Mouse (Mus musculus): Measurements from ENCODE around the gene Coro2a. TPM values are rescaled to one million over a fixed set of nuclear protein-coding genes. Genes with fewer than 3 reads are reported as not detected.
"Not testable (repeated sequence)": the region's sequence is repeated elsewhere in the genome, so short reads cannot be mapped to it uniquely, and the experiment has no call there.

Gene Coro2a
- polyA plus RNA-seq, 1 experiment from 2014 or later: 34.5 TPM

DNA sequence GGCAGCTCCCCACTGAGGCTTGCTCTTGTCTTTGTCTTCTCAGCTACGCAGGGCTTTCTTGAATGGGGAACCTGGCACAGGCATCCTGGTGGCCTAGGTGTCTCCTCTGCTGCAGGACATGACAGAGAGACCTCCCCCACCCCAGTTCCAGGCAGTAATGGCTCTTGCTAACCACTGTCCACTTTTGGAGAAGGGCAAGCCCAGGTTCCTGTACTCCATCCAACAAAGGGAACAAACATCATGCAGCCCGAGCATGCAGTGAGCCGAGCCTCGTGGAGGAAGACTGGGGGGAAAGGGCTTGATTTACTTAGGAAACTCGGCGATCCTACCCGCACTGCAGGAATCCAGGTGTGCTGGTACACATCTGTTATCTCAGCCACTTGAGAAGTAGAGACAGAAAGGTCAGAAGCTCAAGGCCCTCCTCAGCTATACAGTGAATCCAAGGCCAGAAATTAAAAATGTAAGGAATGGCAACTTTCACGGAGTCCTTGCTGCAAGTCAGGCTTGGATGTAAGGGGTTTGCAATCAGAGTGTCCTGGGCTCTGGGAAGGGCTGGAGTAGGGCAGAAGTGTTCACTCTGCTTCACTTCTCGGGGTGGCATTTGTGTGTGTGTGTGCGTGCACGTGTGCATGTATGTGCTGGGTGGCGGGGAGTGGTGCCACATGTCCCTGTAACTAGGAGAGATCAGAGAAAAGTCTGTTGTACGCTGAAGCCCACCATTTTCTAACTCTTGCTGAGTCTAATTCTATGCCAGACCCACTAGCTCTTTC, 16.8 kb downstream of the Coro2a start:
- Histone ChIP-seq H3K27ac (peak overlapping the region; percentile 44), H3K4me3 (ENCODE audit: inconsistent target) (no peak overlapping the region), H3K79me2 (ENCODE audit: inconsistent target) (peaks cover 75% of the 10 kb centered on the region), H3K36me3 (ENCODE audit: inconsistent target) (0 out of 2 replicates have a peak, but pooled peaks cover 6% of the 10 kb centered on the region)
- WGBS (ENCODE audit: missing documents): 54% methylated on average over 13 of the region's 13 CpGs

DNA sequence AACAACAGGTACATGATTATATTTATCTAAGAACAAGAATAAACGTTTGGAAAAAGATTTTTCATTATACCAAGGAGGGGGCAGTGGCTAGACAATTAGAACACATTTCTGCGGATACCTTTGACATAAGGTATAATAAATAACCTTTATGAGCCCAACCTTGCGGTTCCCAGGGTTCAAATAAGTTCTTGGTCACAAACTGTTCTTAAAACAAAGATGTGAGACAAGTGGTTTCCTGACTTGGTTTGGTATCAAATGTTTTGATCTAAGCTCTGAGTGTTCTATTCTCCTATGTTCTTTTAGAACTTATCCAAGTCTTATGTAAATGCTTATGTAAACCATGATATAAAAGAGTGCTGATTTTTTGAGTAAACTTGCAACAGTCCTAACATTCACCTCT, 17.5 kb downstream of the Coro2a start:
- Histone ChIP-seq H3K79me2 (ENCODE audit: inconsistent target) (peaks cover 75% of the 10 kb centered on the region), H3K27ac (peak overlapping the region; percentile 44)
- H3K4me3 ChIP-seq (ENCODE audit: inconsistent target); H3K36me3 ChIP-seq (ENCODE audit: inconsistent target): not testable (repeated sequence)
- WGBS (ENCODE audit: missing documents): 20% methylated on average over 2 of the region's 3 CpGs

DNA sequence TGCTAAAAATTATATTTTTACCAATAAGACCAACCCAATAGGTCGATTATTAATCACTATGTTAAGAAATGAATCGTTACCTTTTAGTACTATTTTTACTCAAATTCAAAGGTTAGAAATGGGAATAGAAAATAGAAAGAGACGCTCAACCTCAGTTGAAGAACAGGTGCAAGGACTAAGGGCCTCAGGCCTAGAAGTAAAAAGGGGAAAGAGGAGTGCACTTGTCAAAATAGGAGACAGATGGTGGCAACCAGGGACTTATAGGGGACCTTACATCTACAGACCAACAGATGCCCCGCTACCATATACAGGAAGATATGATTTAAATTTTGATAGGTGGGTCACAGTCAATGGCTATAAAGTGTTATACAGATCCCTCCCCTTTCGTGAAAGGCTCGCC, 17.9 kb downstream of the Coro2a start:
- H3K27ac ChIP-seq: peak overlapping the region; percentile 44
- H3K79me2 ChIP-seq (ENCODE audit: inconsistent target): peaks cover 75% of the 10 kb centered on the region
- no CpG with 5 or more reads among the region's 6 CpGs for WGBS (ENCODE audit: missing documents)
- not testable (repeated sequence) for H3K4me3 ChIP-seq (ENCODE audit: inconsistent target); H3K36me3 ChIP-seq (ENCODE audit: inconsistent target)

DNA sequence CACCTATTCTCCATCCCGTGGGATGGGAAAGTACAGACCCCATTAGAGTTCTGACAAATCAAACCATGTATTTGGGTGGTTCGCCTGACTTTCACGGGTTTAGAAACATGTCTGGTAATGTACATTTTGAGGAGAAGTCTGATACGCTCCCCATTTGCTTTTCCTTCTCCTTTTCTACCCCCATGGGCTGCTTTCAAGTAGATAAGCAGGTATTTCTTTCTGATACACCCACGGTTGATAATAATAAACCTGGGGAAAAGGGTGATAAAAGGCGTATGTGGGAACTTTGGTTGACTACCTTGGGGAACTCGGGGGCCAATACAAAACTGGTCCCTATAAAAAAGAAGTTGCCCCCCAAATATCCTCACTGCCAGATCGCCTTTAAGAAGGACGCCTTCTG, 20.0 kb downstream of the Coro2a start:
- H3K4me3 ChIP-seq (ENCODE audit: inconsistent target); H3K36me3 ChIP-seq (ENCODE audit: inconsistent target); H3K27ac ChIP-seq: not testable (repeated sequence)
- peaks cover 74% of the 10 kb centered on the region for H3K79me2 ChIP-seq (ENCODE audit: inconsistent target)
- WGBS (ENCODE audit: missing documents): 74% methylated on average over 4 of the region's 9 CpGs

DNA sequence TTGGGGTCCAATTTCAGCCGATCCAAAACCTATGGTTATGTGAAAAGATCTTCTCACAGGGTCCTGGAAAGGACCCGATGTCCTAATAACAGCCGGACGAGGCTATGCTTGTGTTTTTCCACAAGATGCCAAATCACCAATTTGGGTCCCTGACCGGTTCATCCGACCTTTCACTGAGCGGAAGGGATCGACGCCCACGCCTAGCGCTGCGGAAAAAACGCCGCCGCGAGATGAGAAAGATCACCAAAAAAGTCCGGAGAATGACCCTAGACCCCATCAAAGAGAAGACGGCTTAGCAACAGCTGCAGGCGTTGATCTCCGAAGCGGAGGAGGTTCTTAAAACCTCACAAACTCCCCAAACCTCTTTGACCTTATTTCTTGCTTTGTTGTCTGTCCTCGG, 20.4 kb downstream of the Coro2a start:
- not testable (repeated sequence) for H3K36me3 ChIP-seq (ENCODE audit: inconsistent target); H3K27ac ChIP-seq; H3K4me3 ChIP-seq (ENCODE audit: inconsistent target)
- 96% methylated on average over 5 of the region's 22 CpGs for WGBS (ENCODE audit: missing documents)
- H3K79me2 ChIP-seq (ENCODE audit: inconsistent target): peaks cover 72% of the 10 kb centered on the region

DNA sequence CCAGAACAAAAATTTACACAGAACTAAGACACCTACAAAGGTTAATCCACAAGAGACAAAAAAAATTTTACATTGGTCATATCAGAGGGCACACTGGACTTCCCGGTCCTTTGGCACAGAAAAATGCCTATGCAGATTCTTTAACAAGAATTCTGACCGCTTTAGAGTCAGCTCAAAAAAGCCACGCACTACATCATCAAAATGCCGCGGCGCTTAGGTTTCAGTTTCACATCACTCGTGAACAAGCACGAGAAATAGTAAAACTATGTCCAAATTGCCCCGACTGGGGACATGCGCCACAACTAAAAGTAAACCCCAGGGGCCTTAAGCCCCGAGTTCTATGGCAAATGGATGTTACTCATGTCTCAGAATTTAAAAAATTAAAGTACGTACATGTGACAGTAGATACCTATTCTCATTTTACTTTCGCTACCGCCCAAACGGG, 21.2 kb downstream of the Coro2a start:
- peaks cover 67% of the 10 kb centered on the region for H3K79me2 ChIP-seq (ENCODE audit: inconsistent target)
- not testable (repeated sequence) for H3K36me3 ChIP-seq (ENCODE audit: inconsistent target); H3K4me3 ChIP-seq (ENCODE audit: inconsistent target)
- WGBS (ENCODE audit: missing documents): 78% methylated on average over 12 of the region's 15 CpGs
- peak overlapping the region; percentile 43 for H3K27ac ChIP-seq

DNA sequence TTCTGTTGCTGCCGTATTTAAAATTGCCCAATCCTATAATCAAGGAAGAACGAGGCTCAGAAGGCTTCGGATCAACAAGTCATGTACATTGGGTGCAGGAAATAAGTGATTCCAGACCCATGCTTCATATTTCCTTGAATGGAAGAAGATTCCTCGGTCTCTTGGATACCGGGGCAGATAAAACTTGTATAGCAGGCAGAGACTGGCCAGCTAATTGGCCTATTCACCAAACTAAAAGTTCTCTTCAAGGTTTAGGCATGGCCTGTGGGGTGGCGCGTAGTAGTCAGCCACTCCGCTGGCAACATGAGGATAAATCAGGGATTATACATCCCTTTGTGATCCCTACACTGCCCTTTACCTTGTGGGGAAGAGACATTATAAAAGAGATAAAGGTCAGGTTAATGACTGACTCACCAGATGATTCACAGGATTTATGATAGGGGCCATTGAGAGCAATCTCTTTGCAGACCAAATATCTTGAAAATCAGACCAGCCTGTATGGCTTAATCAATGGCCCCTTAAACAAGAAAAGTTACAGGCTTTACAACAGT, 23.1 kb downstream of the Coro2a start:
- WGBS (ENCODE audit: missing documents): 84% methylated on average over 8 of the region's 8 CpGs

DNA sequence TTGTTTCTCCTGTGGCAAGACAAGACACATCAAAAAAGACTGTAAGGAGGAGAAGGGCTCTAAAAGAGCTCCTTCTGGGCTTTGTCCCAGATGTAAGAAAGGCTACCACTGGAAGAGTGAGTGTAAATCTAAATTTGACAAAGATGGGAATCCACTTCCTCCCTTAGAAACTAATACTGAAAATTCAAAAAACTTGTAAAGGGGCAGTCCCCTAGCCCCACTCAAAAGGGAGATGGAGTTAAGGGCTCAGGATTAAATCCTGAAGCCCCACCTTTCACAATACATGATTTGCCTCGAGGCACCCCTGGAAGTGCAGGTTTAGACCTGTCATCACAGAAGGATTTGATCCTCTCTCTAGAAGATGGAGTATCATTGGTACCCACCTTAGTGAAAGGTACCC, 23.8 kb downstream of the Coro2a start:
- H3K27ac ChIP-seq: no peak overlapping the region
- H3K36me3 ChIP-seq (ENCODE audit: inconsistent target): no peaks in the 10 kb centered on the region
- no peak overlapping the region for H3K4me3 ChIP-seq (ENCODE audit: inconsistent target)

More for the DNA sequence above, 23.1 kb downstream of the Coro2a start:
- not testable (repeated sequence) for H3K36me3 ChIP-seq (ENCODE audit: inconsistent target); H3K27ac ChIP-seq; H3K4me3 ChIP-seq (ENCODE audit: inconsistent target)
- peaks cover 61% of the 10 kb centered on the region for H3K79me2 ChIP-seq (ENCODE audit: inconsistent target)

DNA sequence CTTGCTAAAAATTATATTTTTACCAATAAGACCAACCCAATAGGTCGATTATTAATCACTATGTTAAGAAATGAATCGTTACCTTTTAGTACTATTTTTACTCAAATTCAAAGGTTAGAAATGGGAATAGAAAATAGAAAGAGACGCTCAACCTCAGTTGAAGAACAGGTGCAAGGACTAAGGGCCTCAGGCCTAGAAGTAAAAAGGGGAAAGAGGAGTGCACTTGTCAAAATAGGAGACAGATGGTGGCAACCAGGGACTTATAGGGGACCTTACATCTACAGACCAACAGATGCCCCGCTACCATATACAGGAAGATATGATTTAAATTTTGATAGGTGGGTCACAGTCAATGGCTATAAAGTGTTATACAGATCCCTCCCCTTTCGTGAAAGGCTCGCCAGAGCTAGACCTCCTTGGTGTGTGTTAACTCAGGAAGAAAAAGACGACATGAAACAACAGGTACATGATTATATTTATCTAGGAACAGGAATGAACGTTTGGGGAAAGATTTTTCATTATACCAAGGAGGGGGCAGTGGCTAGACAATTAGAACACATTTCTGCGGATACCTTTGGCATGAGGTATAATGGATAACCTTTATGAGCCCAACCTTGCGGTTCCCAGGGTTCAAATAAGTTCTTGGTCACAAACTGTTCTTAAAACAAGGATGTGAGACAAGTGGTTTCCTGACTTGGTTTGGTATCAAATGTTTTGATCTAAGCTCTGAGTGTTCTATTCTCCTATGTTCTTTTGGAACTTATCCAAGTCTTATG, 26.3 kb downstream of the Coro2a start:
- Histone ChIP-seq H3K27ac (peak overlapping the region; percentile 33), H3K79me2 (ENCODE audit: inconsistent target) (peaks cover 77% of the 10 kb centered on the region)
- not testable (repeated sequence) for H3K4me3 ChIP-seq (ENCODE audit: inconsistent target); H3K36me3 ChIP-seq (ENCODE audit: inconsistent target)
- WGBS (ENCODE audit: missing documents): 17% methylated on average over 3 of the region's 10 CpGs

More for the DNA sequence above, 23.8 kb downstream of the Coro2a start:
- H3K79me2 ChIP-seq (ENCODE audit: inconsistent target): peaks cover 68% of the 10 kb centered on the region
- WGBS (ENCODE audit: missing documents): 63% methylated on average over 1 of the region's 1 CpGs

DNA sequence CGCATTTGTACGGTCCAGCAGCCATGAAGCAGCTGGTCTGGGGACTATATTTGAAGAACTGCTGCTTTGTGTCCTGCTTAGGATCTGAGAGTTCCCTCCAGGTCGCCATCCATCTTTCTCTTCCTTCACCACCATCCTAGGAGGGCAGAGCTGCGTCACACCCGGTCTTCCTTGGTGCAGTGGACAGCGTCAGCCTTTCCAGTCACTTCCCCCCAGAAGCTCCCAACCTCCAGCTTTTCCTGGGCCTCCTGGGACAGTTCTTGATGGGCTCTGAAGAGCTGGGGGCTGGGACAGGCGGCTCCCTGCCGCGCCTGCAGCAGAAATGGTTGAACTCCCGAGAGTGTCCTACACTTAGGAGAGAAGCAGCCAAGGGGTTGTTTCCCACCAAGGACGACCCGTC, 27.2 kb downstream of the Coro2a start:
- peak overlapping the region; percentile 2; the same call in 1 of the 2 replicates for H3K4me3 ChIP-seq (ENCODE audit: inconsistent target)
- peak overlapping the region; percentile 93 for H3K27ac ChIP-seq
- 2% methylated on average over 9 of the region's 12 CpGs for WGBS (ENCODE audit: missing documents)
- no peaks in the 10 kb centered on the region for H3K36me3 ChIP-seq (ENCODE audit: inconsistent target)
- H3K79me2 ChIP-seq (ENCODE audit: inconsistent target): peaks cover 77% of the 10 kb centered on the region

DNA sequence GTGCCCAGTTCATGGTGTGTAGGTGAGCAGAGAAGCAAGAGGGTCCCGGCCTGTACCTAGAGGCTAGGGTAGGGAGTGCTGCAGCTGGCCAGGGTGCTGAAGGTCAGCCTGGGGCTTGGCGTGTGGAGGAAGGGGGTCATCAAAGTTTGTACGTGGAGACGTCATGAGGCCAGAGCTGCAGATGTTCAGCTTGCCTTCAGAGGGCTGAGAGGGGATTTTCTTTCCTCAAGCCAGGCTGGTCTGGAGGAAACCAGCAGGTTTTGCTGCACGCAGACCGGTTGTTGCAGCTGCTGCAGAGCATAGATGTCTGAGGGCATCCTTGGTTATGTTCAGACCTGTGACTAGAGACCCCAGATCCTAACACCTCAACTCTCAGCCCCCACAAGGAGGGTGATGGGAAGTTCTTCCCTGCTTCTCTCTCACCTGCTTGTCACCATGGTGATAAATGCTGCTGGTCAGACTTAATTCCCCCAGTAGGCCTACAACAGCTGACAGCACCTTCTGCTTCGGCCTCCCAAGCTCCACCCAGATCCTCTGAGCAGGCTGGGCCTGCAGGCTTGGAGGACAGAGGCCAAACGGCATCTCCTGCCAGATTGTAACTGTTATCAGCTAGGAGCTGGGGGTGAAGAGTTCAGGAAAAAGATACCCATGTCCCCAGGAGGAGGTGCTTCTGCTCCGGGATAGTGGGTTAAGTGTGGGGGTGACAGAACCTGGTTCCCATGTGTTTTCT, 27.8 kb downstream of the Coro2a start:
- Histone ChIP-seq H3K79me2 (ENCODE audit: inconsistent target) (peaks cover 77% of the 10 kb centered on the region), H3K4me3 (ENCODE audit: inconsistent target) (peak overlapping the region; percentile 2; the same call in 1 of the 2 replicates), H3K36me3 (ENCODE audit: inconsistent target) (peaks cover 1% of the 10 kb centered on the region; the same call in 1 of the 2 replicates), H3K27ac (peak overlapping the region; percentile 93)
- WGBS (ENCODE audit: missing documents): 39% methylated on average over 9 of the region's 9 CpGs

DNA sequence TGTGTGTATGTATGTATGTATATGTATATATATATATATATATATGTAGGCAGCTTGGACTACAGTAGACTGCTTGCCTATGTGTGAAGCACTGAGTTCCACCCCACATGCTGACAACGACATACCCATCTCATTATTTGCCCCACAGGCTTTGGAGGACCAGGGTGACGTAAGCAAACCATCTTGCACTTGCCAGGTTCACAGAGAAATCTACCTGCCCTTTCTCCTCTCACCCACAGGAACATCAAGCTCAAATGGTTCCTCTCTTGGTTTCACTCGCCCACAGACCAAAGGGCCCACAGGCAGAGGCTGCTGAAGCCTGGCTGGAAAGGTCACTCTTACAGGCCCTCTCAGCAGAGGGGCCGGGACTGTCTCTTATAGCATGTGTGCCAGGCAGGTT, 29.4 kb downstream of the Coro2a start:
- H3K79me2 ChIP-seq (ENCODE audit: inconsistent target): peaks cover 77% of the 10 kb centered on the region
- H3K36me3 ChIP-seq (ENCODE audit: inconsistent target): peaks cover 13% of the 10 kb centered on the region
- H3K27ac ChIP-seq: no peak overlapping the region
- WGBS (ENCODE audit: missing documents): 84% methylated on average over 4 of the region's 4 CpGs
- H3K4me3 ChIP-seq (ENCODE audit: inconsistent target): no peak overlapping the region

DNA sequence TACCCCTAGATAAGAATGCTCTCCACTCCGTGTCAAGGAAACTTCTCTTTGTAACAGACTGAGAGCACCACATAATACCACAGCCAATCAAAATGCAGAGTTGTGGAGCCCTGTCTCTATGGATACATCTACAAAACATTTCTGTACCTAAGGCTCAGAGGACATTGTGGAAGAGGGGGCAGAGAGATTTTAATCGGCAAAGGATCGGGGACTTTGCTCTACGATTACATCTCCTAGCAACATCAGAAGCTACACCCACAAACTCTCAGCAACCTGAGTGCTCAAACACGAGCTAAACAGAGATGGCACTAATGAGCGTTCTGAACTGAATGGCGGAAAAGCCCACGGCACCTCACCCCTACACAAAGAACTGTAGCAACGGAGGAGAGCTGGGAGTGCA, 30.3 kb downstream of the Coro2a start:
- H3K27ac ChIP-seq: no peak overlapping the region
- H3K4me3 ChIP-seq (ENCODE audit: inconsistent target): no peak overlapping the region
- peaks cover 13% of the 10 kb centered on the region for H3K36me3 ChIP-seq (ENCODE audit: inconsistent target)
- H3K79me2 ChIP-seq (ENCODE audit: inconsistent target): peaks cover 79% of the 10 kb centered on the region
- 91% methylated on average over 9 of the region's 9 CpGs for WGBS (ENCODE audit: missing documents)

DNA sequence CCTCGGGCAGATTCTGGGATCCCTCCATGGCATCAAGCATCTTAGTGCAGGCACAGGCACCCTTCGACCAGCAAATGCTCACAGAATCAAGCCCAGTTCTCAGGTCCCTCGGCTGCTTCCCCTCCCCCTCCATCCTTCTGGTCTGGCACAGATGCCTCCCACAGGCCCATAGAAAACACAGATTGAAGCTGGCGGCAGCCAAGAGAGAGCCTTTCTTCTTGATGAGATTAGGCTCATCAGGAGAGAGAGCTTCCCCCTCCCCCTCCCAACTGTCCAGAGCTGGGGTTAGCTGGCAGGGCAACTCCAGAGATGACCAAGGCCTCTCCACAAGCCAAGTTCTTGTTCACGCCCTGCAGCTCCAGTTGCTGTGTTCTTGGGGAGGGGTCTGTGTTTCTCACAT, 32.3 kb downstream of the Coro2a start:
- Histone ChIP-seq H3K27ac (no peak overlapping the region), H3K36me3 (ENCODE audit: inconsistent target) (peaks cover 13% of the 10 kb centered on the region), H3K4me3 (ENCODE audit: inconsistent target) (no peak overlapping the region), H3K79me2 (ENCODE audit: inconsistent target) (peaks cover 96% of the 10 kb centered on the region)
- WGBS (ENCODE audit: missing documents): 85% methylated on average over 4 of the region's 5 CpGs

Measured in macrophage (primary cell).